Mouse (Mus musculus): Measurements from ENCODE around the gene Lpcat2b. TPM values are rescaled to one million over a fixed set of nuclear protein-coding genes. Genes with fewer than 3 reads are reported as not detected.

The Lpcat2b gene
- polyA plus RNA-seq, 1 experiment from 2014 or later: not detected

- H3K27me3 ChIP-seq (ENCODE audit: control insufficient read depth, insufficient read depth, low read depth, low read length): no peaks in the 10 kb centered on the region; the same call in 1 of the 2 replicates
- ATAC-seq (ENCODE audit: low read depth): peak; percentile 95
- peak within 1 kb of the TSS; percentile 85 for H3K4me2 ChIP-seq (ENCODE audit: low read depth, low read length)
- no peaks in the 10 kb centered on the region for H3K9me3 ChIP-seq (replicated peaks; ENCODE audit: control insufficient read depth, low read length)
- peak within 1 kb of the TSS; percentile 95 for H3K9ac ChIP-seq (ENCODE audit: low read depth, low read length)
- H3K36me3 ChIP-seq (ENCODE audit: control insufficient read depth, insufficient read depth): no peaks in the 10 kb centered on the region
- peak within 1 kb of the TSS; percentile 91 for H3K4me3 ChIP-seq (ENCODE audit: low read depth, low read length)
- peaks cover 23% of the 10 kb centered on the region for H3K4me1 ChIP-seq (ENCODE audit: control insufficient read depth, low read depth, low read length)
- peak within 1 kb of the TSS; percentile 89 for H3K27ac ChIP-seq (ENCODE audit: low read length)
- under 1% methylated on average over 50 of the region's 51 CpGs for WGBS (ENCODE audit: insufficient replicate concordance)
Measured at GRCm38 (mm10) chr5:107437464-107438281, 6.3 kb downstream of the Lpcat2b start, which contains the start of gene Btbd8. Gene Btbd8 (plus strand): TSS chr5:107437997.

GRCm38 (mm10) chr5:107438353-107438752, 7.0 kb downstream of the Lpcat2b start:
- H3K9me3 ChIP-seq (replicated peaks; ENCODE audit: control insufficient read depth, low read length): no peaks in the 10 kb centered on the region
- no peaks in the 10 kb centered on the region for H3K27me3 ChIP-seq (ENCODE audit: control insufficient read depth, insufficient read depth, low read depth, low read length)
- peak overlapping the region; percentile 85 for H3K4me2 ChIP-seq (ENCODE audit: low read depth, low read length)
- WGBS (ENCODE audit: insufficient replicate concordance): 22% methylated on average over 7 of the region's 7 CpGs
- H3K36me3 ChIP-seq (ENCODE audit: control insufficient read depth, insufficient read depth): no peaks in the 10 kb centered on the region
- H3K4me1 ChIP-seq (ENCODE audit: control insufficient read depth, low read depth, low read length): peaks cover 23% of the 10 kb centered on the region
- H3K27ac ChIP-seq (ENCODE audit: low read length): peak overlapping the region; percentile 89
- ATAC-seq (ENCODE audit: low read depth): no peak
- peak overlapping the region; percentile 95 for H3K9ac ChIP-seq (ENCODE audit: low read depth, low read length)
- H3K4me3 ChIP-seq (ENCODE audit: low read depth, low read length): peak overlapping the region; percentile 91

- no peak overlapping the region for H3K27ac ChIP-seq (ENCODE audit: low read length)
- H3K9ac ChIP-seq (ENCODE audit: low read depth, low read length): no peak overlapping the region
- H3K27me3 ChIP-seq (ENCODE audit: control insufficient read depth, insufficient read depth, low read depth, low read length): no peaks in the 10 kb centered on the region
- ATAC-seq (ENCODE audit: low read depth): no peak
- no peak overlapping the region for H3K4me3 ChIP-seq (ENCODE audit: low read depth, low read length)
- no peak overlapping the region for H3K4me2 ChIP-seq (ENCODE audit: low read depth, low read length)
- peaks cover 19% of the 10 kb centered on the region for H3K4me1 ChIP-seq (ENCODE audit: control insufficient read depth, low read depth, low read length)
- no peaks in the 10 kb centered on the region for H3K9me3 ChIP-seq (replicated peaks; ENCODE audit: control insufficient read depth, low read length)
- WGBS (ENCODE audit: insufficient replicate concordance): 56% methylated on average over 5 of the region's 5 CpGs
- H3K36me3 ChIP-seq (ENCODE audit: control insufficient read depth, insufficient read depth): no peaks in the 10 kb centered on the region
Measured at GRCm38 (mm10) chr5:107441881-107442280, 10.5 kb downstream of the Lpcat2b start.

- H3K27ac ChIP-seq (ENCODE audit: low read length): no peak overlapping the region
- H3K4me2 ChIP-seq (ENCODE audit: low read depth, low read length): no peak overlapping the region
- no peak overlapping the region for H3K9ac ChIP-seq (ENCODE audit: low read depth, low read length)
- H3K4me1 ChIP-seq (ENCODE audit: control insufficient read depth, low read depth, low read length): peaks cover under 1% of the 10 kb centered on the region
- H3K27me3 ChIP-seq (ENCODE audit: control insufficient read depth, insufficient read depth, low read depth, low read length): no peaks in the 10 kb centered on the region
- no peak for ATAC-seq (ENCODE audit: low read depth)
- no peak overlapping the region for H3K4me3 ChIP-seq (ENCODE audit: low read depth, low read length)
- H3K36me3 ChIP-seq (ENCODE audit: control insufficient read depth, insufficient read depth): no peaks in the 10 kb centered on the region
- no peaks in the 10 kb centered on the region for H3K9me3 ChIP-seq (replicated peaks; ENCODE audit: control insufficient read depth, low read length)
- 76% methylated on average over 4 of the region's 4 CpGs for WGBS (ENCODE audit: insufficient replicate concordance)
Measured at GRCm38 (mm10) chr5:107444251-107444650, 12.9 kb downstream of the Lpcat2b start.

- no peaks in the 10 kb centered on the region for H3K9me3 ChIP-seq (replicated peaks; ENCODE audit: control insufficient read depth, low read length)
- H3K4me2 ChIP-seq (ENCODE audit: low read depth, low read length): no peak overlapping the region
- no peak overlapping the region for H3K9ac ChIP-seq (ENCODE audit: low read depth, low read length)
- WGBS (ENCODE audit: insufficient replicate concordance): 71% methylated on average over 4 of the region's 4 CpGs
- H3K4me3 ChIP-seq (ENCODE audit: low read depth, low read length): no peak overlapping the region
- ATAC-seq (ENCODE audit: low read depth): no peak
- no peaks in the 10 kb centered on the region for H3K4me1 ChIP-seq (ENCODE audit: control insufficient read depth, low read depth, low read length)
- H3K36me3 ChIP-seq (ENCODE audit: control insufficient read depth, insufficient read depth): no peaks in the 10 kb centered on the region
- no peak overlapping the region for H3K27ac ChIP-seq (ENCODE audit: low read length)
- no peaks in the 10 kb centered on the region for H3K27me3 ChIP-seq (ENCODE audit: control insufficient read depth, insufficient read depth, low read depth, low read length)
Measured at GRCm38 (mm10) chr5:107447977-107448376, 16.6 kb downstream of the Lpcat2b start.

- Histone ChIP-seq H3K9me3 (replicated peaks; ENCODE audit: control insufficient read depth, low read length) (no peaks in the 10 kb centered on the region), H3K36me3 (ENCODE audit: control insufficient read depth, insufficient read depth) (no peaks in the 10 kb centered on the region), H3K4me3 (ENCODE audit: low read depth, low read length) (no peak overlapping the region), H3K27ac (ENCODE audit: low read length) (no peak overlapping the region), H3K4me1 (ENCODE audit: control insufficient read depth, low read depth, low read length) (no peaks in the 10 kb centered on the region), H3K27me3 (ENCODE audit: control insufficient read depth, insufficient read depth, low read depth, low read length) (no peaks in the 10 kb centered on the region), H3K9ac (ENCODE audit: low read depth, low read length) (no peak overlapping the region), H3K4me2 (ENCODE audit: low read depth, low read length) (no peak overlapping the region)
- 77% methylated on average over 4 of the region's 4 CpGs for WGBS (ENCODE audit: insufficient replicate concordance)
- no peak for ATAC-seq (ENCODE audit: low read depth)
Measured at GRCm38 (mm10) chr5:107448784-107449183, 17.4 kb downstream of the Lpcat2b start.

GRCm38 (mm10) chr5:107449620-107450019, 18.3 kb downstream of the Lpcat2b start:
- WGBS (ENCODE audit: insufficient replicate concordance): 77% methylated on average over 5 of the region's 5 CpGs
- no peak for ATAC-seq (ENCODE audit: low read depth)
- no peak overlapping the region for H3K27ac ChIP-seq (ENCODE audit: low read length)

DNA sequence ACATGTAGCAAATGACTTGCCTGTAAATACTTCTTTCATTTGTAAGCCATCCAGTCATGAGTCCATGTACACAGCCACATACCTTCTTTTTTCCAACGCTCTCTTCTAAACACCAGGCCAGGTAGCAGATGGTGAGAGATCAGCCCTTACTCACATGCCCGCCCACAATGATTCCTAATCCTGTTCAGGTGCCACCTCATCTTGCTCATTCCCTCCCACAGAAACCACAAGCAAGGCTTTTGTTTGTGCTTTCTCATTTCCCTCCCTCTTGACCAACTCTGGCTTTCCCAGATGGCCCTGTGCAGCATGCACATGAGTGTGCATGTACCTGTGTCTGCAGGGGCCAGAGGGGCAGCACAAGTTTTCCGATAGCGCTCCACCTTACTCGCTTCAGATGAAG, 18.9 kb downstream of the Lpcat2b start:
- no peaks in the 10 kb centered on the region for H3K4me1 ChIP-seq (ENCODE audit: control insufficient read depth, low read depth, low read length)
- H3K4me3 ChIP-seq (ENCODE audit: low read depth, low read length): no peak overlapping the region
- no peaks in the 10 kb centered on the region for H3K9me3 ChIP-seq (replicated peaks; ENCODE audit: control insufficient read depth, low read length)
- WGBS (ENCODE audit: insufficient replicate concordance): 83% methylated on average over 5 of the region's 5 CpGs
- no peaks in the 10 kb centered on the region for H3K36me3 ChIP-seq (ENCODE audit: control insufficient read depth, insufficient read depth)
- no peaks in the 10 kb centered on the region for H3K27me3 ChIP-seq (ENCODE audit: control insufficient read depth, insufficient read depth, low read depth, low read length)
- no peak for ATAC-seq (ENCODE audit: low read depth)
- H3K4me2 ChIP-seq (ENCODE audit: low read depth, low read length): no peak overlapping the region
- H3K27ac ChIP-seq (ENCODE audit: low read length): no peak overlapping the region
- H3K9ac ChIP-seq (ENCODE audit: low read depth, low read length): no peak overlapping the region

More at GRCm38 (mm10) chr5:107449620-107450019, 18.3 kb downstream of the Lpcat2b start:
- Histone ChIP-seq H3K4me3 (ENCODE audit: low read depth, low read length) (no peak overlapping the region), H3K36me3 (ENCODE audit: control insufficient read depth, insufficient read depth) (no peaks in the 10 kb centered on the region), H3K4me1 (ENCODE audit: control insufficient read depth, low read depth, low read length) (no peaks in the 10 kb centered on the region), H3K27me3 (ENCODE audit: control insufficient read depth, insufficient read depth, low read depth, low read length) (no peaks in the 10 kb centered on the region), H3K9ac (ENCODE audit: low read depth, low read length) (no peak overlapping the region), H3K4me2 (ENCODE audit: low read depth, low read length) (no peak overlapping the region), H3K9me3 (replicated peaks; ENCODE audit: control insufficient read depth, low read length) (no peaks in the 10 kb centered on the region)
